Mouse (Mus musculus) CD4-positive helper T cell, adult 2 months (primary cell): ENCODE data around the gene Mis12.

Source experiments
- DNase-seq: peaks from one replicate; pipeline ENCODE4 v3.0.0-alpha.2; 2012; ENCODE audit warnings: low read depth, missing footprints, low spot score

Mis12 gene

GRCm38 (mm10) chr11:71019201-71020068 is at the start of gene Mis12, which contains the start of gene Derl2:
Mis12 (plus strand) TSS chr11:71019611.
Derl2 (minus strand) TSS chr11:71019841.
- DNase-seq = peak; percentile 100

GRCm38 (mm10) chr11:70969821-70970559 is 49.4 kb upstream of the Mis12 start, which contains the start of the genes Nup88 and Rpain:
Nup88 (minus strand) TSS chr11:70969973.
Rpain (plus strand) TSS chr11:70970213.
- DNase-seq = peak; percentile 98

GRCm38 (mm10) chr11:70970560-70971540 is 48.6 kb upstream of the Mis12 start:
- DNase-seq = peak; percentile 78

GRCm38 (mm10) chr11:70972586-70972985 is 46.8 kb upstream of the Mis12 start:
- DNase-seq = no peak

- DNase-seq = peak; percentile 21
Observed at GRCm38 (mm10) chr11:70973947-70974346, 45.5 kb upstream of the Mis12 start.

DNA sequence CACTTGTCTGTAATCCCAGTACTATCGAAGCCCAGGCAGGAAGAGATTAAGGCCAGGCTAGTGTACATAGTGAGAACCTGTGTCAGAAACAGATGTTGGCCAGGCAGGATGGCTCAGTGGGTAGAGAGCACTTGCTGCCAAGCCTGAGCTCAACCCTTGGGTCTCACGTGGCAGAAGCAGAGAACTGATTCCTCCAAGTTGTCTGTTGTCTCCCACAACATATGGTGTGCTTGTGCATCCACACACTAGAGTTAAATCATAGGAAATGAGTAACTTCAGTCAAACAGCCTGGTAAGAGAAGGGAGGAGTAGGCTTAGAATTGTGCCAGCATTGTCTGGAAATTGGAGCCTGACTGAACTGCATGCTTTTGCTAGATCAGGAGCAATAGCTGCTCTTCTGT is 44.2 kb upstream of the Mis12 start:
- DNase-seq = no peak

DNA sequence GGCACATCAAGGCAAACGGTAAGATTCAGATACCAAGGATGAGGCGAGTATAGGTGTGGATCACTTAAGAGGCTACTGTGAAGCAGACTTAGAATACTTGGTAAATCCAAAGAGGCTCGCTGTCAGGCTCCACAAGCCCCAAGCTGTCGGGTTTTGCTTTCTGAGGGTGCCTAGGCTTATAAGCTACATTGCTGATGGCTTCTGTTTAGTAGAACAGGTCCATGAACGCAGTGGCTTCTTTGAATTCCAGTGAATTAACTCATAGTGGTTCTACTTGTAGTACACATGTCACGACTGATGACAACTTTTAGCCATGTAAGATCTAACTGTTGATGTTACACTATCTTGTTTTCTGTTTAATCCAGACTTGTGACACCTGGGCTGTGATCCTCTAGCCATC is 42.1 kb upstream of the Mis12 start:
- DNase-seq = no peak

DNA sequence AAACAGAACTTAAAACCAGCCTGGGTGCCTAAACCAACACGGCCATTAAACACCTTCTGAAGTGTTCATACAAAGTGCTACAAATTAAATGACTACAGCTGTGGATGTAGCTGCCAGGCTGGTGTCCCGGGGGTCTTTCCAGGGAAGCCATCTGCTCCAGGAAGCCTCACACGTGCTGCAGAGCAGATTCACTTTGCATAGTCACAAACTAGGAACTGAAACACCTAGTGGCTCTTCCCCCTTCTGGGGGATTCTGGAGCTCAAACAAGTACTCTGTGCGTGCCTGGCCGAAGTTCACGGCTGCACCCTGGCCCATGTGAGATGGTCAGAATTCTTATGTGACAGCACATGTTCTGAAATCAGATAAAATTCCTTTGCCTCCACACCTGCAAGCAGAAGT is 39.2 kb upstream of the Mis12 start:
- DNase-seq = no peak

GRCm38 (mm10) chr11:70980751-70981510 is 38.5 kb upstream of the Mis12 start:
- no peak for DNase-seq

- DNase-seq = no peak
Observed at GRCm38 (mm10) chr11:70982030-70982429, 37.4 kb upstream of the Mis12 start.

- DNase-seq = peak; percentile 92
Observed at GRCm38 (mm10) chr11:70982557-70983228, 36.7 kb upstream of the Mis12 start, which contains the start of gene C1qbp. C1qbp (minus strand) TSS chr11:70983026.

DNA sequence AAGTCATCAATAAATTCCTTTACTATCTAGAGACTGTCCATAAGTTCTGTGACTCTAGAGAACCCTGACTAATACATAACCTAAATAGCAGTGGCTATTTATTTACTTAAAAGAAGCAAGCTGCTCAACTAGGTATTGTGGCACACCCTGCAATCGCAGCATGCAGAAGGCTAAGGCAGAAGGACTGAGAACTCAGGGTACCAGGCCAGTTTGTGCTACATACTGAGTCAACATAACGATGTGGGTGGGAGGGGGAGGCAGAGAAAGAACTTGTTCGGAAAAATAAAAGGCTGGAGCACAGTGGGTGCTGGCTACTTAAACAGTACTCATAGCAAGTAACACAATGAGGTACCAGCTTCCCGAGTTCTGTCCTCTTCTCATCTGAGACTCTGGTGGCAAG is 18.2 kb upstream of the Mis12 start:
- DNase-seq = no peak

GRCm38 (mm10) chr11:71003611-71004315 is 15.6 kb upstream of the Mis12 start:
- no peak for DNase-seq

DNA sequence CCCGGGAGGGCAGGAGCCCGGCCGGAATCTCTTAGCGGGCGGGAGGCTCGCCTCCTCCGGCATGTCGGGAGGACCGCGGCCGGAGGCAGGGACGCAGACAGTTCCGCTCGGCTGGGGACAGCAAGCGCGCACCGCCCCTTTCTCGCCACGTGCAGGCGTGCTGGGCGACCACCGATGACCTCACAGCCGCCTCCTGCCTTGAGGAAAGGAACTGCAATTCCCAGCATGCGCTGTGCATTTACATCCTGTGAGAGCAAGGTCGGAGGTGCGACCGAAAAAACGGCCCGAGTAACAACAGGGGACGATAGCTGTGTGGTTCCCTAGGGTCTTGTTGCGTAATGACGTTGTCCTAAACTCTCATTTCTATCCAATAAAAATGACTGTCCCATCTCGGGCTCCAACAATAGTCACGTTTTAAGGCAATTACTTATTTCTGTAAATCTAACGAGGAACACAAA is 15.1 kb upstream of the Mis12 start, which contains the start of gene Dhx33:
TSS of gene Dhx33 (minus strand) at position 122 of the 458 bp plus-strand sequence.
- peak; percentile 97 for DNase-seq

- DNase-seq = peak; percentile 25
Observed at GRCm38 (mm10) chr11:71005046-71005445, 14.4 kb upstream of the Mis12 start.

GRCm38 (mm10) chr11:71007026-71007425 is 12.4 kb upstream of the Mis12 start:
- DNase-seq = no peak

DNA sequence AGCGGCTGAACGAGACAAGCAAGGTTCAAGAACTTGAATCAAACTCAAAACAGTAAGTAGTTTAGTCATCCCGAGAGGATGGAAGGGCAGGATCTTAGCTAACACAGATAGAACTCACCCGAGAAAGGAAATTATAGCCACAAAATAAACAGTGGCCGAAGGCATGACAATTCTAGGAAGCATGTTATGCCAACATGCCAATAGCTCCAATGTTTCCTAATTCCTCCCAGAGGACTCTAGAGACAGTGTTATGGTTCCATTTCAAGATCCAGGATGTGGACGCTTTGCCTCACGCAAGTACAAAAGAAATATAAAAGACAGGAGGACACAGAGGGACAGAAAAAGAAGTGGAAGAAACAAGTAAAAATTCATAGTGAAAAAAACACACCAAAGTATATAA is 11.6 kb upstream of the Mis12 start:
- no peak for DNase-seq

- DNase-seq = no peak
Observed at GRCm38 (mm10) chr11:71008321-71008720, 11.1 kb upstream of the Mis12 start.

GRCm38 (mm10) chr11:71012743-71013142 is 6.7 kb upstream of the Mis12 start:
- no peak for DNase-seq
